Mouse (Mus musculus) kidney, embryonic 14.5 days (tissue): ENCODE measurements at regions not wholly inside any gene's neighbourhood (a gene's known extent, or its start where the extent isn't known, plus 50 kb on each side); places are given as distances from the start of the nearest gene placed in this dataset.

Experiments used
- ATAC-seq: fragments of 200-750 bp; cut with Nextera tagmentation; 2 replicates; pipeline ENCODE4 v1.8.0; 2017; ENCODE audit warnings: moderate number of reproducible peaks, mild to moderate bottlenecking, moderate TSS enrichment, moderate library complexity; ENCODE audit not compliant: low FRiP score, low TSS enrichment
- H3K27ac ChIP-seq: fragments of 300-500 bp; sonication (generic); 2 replicates; pipeline ENCODE4 v1.5.1; 2014; ENCODE audit warnings: low read depth, mild to moderate bottlenecking, low read length, moderate library complexity, mixed read lengths
- H3K27me3 ChIP-seq: fragments of 300-500 bp; sonication (generic); 2 replicates; pipeline ENCODE4 v1.6.1; 2014; ENCODE audit warnings: mild to moderate bottlenecking, low read length; ENCODE audit not compliant: control insufficient read depth, insufficient read depth
- H3K36me3 ChIP-seq: fragments of 300-500 bp; sonication (generic); 2 replicates; pipeline ENCODE4 v1.6.1; 2014; ENCODE audit warnings: low read length, mixed read lengths; ENCODE audit not compliant: control insufficient read depth, insufficient read depth
- H3K4me1 ChIP-seq: fragments of 300-500 bp; sonication (generic); 2 replicates; pipeline ENCODE4 v1.6.1; 2014; ENCODE audit warnings: low read length, mixed read lengths; ENCODE audit not compliant: control insufficient read depth, insufficient read depth
- H3K4me2 ChIP-seq: fragments of 300-500 bp; sonication (generic); replicated peaks from 2 replicates; pipeline ENCODE4 v1.6.1; 2014; ENCODE audit warnings: low read depth, mild to moderate bottlenecking, low read length
- H3K4me3 ChIP-seq: fragments of 300-500 bp; sonication (generic); 2 replicates; pipeline ENCODE4 v1.5.1; 2014; ENCODE audit warnings: mild to moderate bottlenecking, low read length
- H3K9ac ChIP-seq: fragments of 300-500 bp; sonication (generic); 2 replicates; pipeline ENCODE4 v1.6.1; 2014; ENCODE audit warnings: low read depth, mild to moderate bottlenecking, low read length, moderate library complexity
- H3K9me3 ChIP-seq: fragments of 300-500 bp; sonication (generic); 2 replicates; pipeline ENCODE4 v1.6.1; 2016; ENCODE audit warnings: low read length; ENCODE audit not compliant: control insufficient read depth
- WGBS: fragments of 180-500 bp; shearing (Covaris S2); extraction: QIAGEN DNeasy Blood & Tissue Kit; methylation state at CpG from one replicate; pipeline ENCODE4 v1.1.7; 2014; 5-methylcytosine and 5-hydroxymethylcytosine counted together

DNA sequence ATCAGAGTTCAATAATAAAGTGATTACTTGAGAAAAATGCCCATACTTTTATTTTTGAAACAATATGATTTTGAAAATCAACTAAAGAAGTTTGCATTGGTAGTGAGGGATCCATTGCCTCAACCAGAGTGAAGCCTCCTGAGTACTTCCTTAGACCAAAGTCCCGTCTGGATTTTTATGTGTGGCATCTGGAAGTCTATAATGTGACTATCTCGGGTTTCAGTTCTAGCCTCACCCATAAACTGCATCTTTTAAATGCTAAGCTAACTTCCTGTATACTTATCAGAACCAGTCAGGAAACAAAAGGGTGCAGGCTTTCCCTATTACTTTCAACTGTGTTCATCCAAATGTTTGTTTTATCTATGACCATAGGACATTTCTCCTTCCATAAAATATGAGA is 178.8 kb downstream of the Spry2 start:
- H3K36me3 ChIP-seq: no peaks in the 10 kb centered on the region
- no peak overlapping the region for H3K27ac ChIP-seq
- peaks cover 3% of the 10 kb centered on the region; the same call in 1 of the 2 replicates for H3K9me3 ChIP-seq
- no peak for ATAC-seq
- H3K4me3 ChIP-seq: no peak overlapping the region
- no peaks in the 10 kb centered on the region for H3K4me1 ChIP-seq
- no peak overlapping the region for H3K9ac ChIP-seq
- H3K4me2 ChIP-seq: no peak overlapping the region
- 23% methylated on average over 2 of the region's 2 CpGs for WGBS
- no peaks in the 10 kb centered on the region for H3K27me3 ChIP-seq

- no peak overlapping the region for H3K27ac ChIP-seq
- no peaks in the 10 kb centered on the region for H3K36me3 ChIP-seq
- no peaks in the 10 kb centered on the region for H3K27me3 ChIP-seq
- no peaks in the 10 kb centered on the region for H3K9me3 ChIP-seq
- H3K9ac ChIP-seq: no peak overlapping the region
- no peak overlapping the region for H3K4me2 ChIP-seq
- H3K4me1 ChIP-seq: no peaks in the 10 kb centered on the region
- WGBS: 80% methylated on average over 2 of the region's 2 CpGs
- ATAC-seq: no peak
- H3K4me3 ChIP-seq: no peak overlapping the region
Observed at GRCm38 (mm10) chr14:105708691-105709090, 187.9 kb downstream of the Spry2 start.

- Histone ChIP-seq H3K9ac (no peak overlapping the region), H3K36me3 (no peaks in the 10 kb centered on the region), H3K27ac (no peak overlapping the region), H3K4me1 (no peaks in the 10 kb centered on the region), H3K4me3 (no peak overlapping the region), H3K27me3 (no peaks in the 10 kb centered on the region), H3K4me2 (no peak overlapping the region), H3K9me3 (no peaks in the 10 kb centered on the region)
- ATAC-seq: no peak
- WGBS: 97% methylated on average over 7 of the region's 7 CpGs
Observed at GRCm38 (mm10) chr14:105706756-105707155, 189.9 kb downstream of the Spry2 start.

GRCm38 (mm10) chr14:105698616-105699015 is 198.0 kb downstream of the Spry2 start:
- H3K36me3 ChIP-seq: no peaks in the 10 kb centered on the region
- H3K27ac ChIP-seq: no peak overlapping the region
- WGBS: 16% methylated on average over 1 of the region's 1 CpGs
- no peaks in the 10 kb centered on the region for H3K9me3 ChIP-seq
- no peaks in the 10 kb centered on the region for H3K4me1 ChIP-seq
- H3K4me2 ChIP-seq: no peak overlapping the region
- H3K27me3 ChIP-seq: no peaks in the 10 kb centered on the region
- ATAC-seq: no peak
- H3K4me3 ChIP-seq: no peak overlapping the region
- H3K9ac ChIP-seq: no peak overlapping the region

GRCm38 (mm10) chr14:105698086-105698485 is 198.5 kb downstream of the Spry2 start:
- ATAC-seq: no peak

GRCm38 (mm10) chr14:105697398-105697797 is 199.2 kb downstream of the Spry2 start:
- no peak overlapping the region for H3K9ac ChIP-seq
- no peaks in the 10 kb centered on the region for H3K27me3 ChIP-seq
- H3K27ac ChIP-seq: no peak overlapping the region
- no peak for ATAC-seq
- no peak overlapping the region for H3K4me2 ChIP-seq
- H3K9me3 ChIP-seq: no peaks in the 10 kb centered on the region
- 91% methylated on average over 13 of the region's 13 CpGs for WGBS
- H3K4me3 ChIP-seq: no peak overlapping the region
- no peaks in the 10 kb centered on the region for H3K36me3 ChIP-seq
- H3K4me1 ChIP-seq: no peaks in the 10 kb centered on the region

More at GRCm38 (mm10) chr14:105698086-105698485, 198.5 kb downstream of the Spry2 start:
- H3K4me1 ChIP-seq: no peaks in the 10 kb centered on the region
- no peak overlapping the region for H3K9ac ChIP-seq
- no peak overlapping the region for H3K4me3 ChIP-seq
- no peaks in the 10 kb centered on the region for H3K9me3 ChIP-seq
- no peaks in the 10 kb centered on the region for H3K36me3 ChIP-seq
- no peak overlapping the region for H3K27ac ChIP-seq
- 93% methylated on average over 1 of the region's 1 CpGs for WGBS
- no peaks in the 10 kb centered on the region for H3K27me3 ChIP-seq
- no peak overlapping the region for H3K4me2 ChIP-seq

DNA sequence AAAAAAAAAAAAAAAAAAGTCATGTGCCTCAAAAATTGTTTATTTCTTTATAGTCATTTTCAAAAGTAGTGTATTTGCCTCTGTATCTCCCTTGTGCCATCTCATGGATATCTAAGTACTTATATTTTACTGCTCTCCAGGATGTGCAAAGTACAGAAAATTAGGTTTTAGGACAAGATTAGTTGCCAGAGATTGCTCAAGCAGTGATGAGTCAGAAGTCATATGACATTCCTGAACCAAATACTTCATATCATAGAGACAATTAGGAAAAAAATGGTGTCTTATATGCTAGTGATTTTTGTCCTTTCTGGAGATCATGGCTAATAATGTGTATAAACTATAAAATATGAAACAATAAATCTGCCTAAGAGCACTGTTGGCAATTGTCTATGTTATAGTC is 201.7 kb downstream of the Spry2 start:
- no peak overlapping the region for H3K9ac ChIP-seq
- no peaks in the 10 kb centered on the region for H3K36me3 ChIP-seq
- ATAC-seq: no peak
- no peaks in the 10 kb centered on the region for H3K9me3 ChIP-seq
- H3K4me1 ChIP-seq: no peaks in the 10 kb centered on the region
- no peak overlapping the region for H3K4me2 ChIP-seq
- no peak overlapping the region for H3K4me3 ChIP-seq
- no peak overlapping the region for H3K27ac ChIP-seq
- no peaks in the 10 kb centered on the region for H3K27me3 ChIP-seq

- Histone ChIP-seq H3K27me3 (no peaks in the 10 kb centered on the region), H3K9me3 (no peaks in the 10 kb centered on the region), H3K27ac (no peak overlapping the region), H3K4me2 (no peak overlapping the region), H3K9ac (no peak overlapping the region), H3K4me3 (no peak overlapping the region), H3K4me1 (no peaks in the 10 kb centered on the region), H3K36me3 (no peaks in the 10 kb centered on the region)
- no peak for ATAC-seq
- WGBS: 79% methylated on average over 4 of the region's 4 CpGs
Observed at GRCm38 (mm10) chr14:105693713-105694112, 202.9 kb downstream of the Spry2 start.

DNA sequence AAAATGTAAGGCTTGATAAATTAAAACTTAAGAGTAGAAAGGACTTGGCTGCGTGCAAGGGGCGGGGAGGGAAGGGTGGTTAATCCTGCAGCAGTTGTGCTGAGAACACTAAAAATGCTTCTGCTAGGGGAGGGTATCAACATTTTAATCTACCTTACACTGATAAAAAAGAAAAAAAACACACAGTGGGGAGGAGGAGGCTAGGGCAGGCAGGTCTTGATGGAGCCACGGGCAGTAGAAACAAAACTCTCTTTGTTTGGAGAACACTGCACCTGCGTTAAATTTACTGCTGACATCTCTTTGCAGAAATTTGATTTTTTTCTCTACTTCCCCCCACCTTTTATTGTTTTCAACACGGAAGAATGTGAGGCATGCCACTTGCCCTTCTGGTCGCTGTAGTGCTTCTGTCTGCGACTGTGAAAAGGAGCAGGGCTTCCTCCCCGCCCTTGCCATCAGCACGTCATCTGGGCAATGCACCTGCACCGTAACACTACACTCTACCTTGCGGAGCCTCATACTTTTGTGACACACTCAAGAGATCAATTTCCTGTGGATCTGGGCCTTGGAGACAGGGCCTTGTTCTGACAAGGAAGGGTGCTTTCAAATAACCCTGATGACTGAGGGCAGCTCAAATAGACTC is 211.7 kb downstream of the Spry2 start:
- H3K4me1 ChIP-seq: no peaks in the 10 kb centered on the region
- no peaks in the 10 kb centered on the region for H3K27me3 ChIP-seq
- no peaks in the 10 kb centered on the region for H3K36me3 ChIP-seq
- H3K9ac ChIP-seq: no peak overlapping the region
- H3K4me3 ChIP-seq: no peak overlapping the region
- H3K4me2 ChIP-seq: no peak overlapping the region
- H3K9me3 ChIP-seq: no peaks in the 10 kb centered on the region
- WGBS: 37% methylated on average over 11 of the region's 11 CpGs
- H3K27ac ChIP-seq: no peak overlapping the region
- ATAC-seq: peak; percentile 81; the same call in 1 of the 2 replicates
